Mouse (Mus musculus) olfactory bulb, adult 2 months (tissue): ENCODE measurements around the gene Spp2.

Experiments
- CTCF ChIP-seq: fragments of 200-500 bp; IDR thresholded peaks from 2 replicates; pipeline ENCODE4 v1.5.1; 2012; ENCODE audit warnings: low read depth, mild to moderate bottlenecking, low read length, moderate library complexity; ENCODE audit not compliant: insufficient read depth
- POLR2A ChIP-seq: fragments of 200-500 bp; IDR thresholded peaks from 2 replicates; pipeline ENCODE4 v1.6.1; 2012; ENCODE audit warnings: mild to moderate bottlenecking, low read depth, low read length, moderate library complexity; ENCODE audit not compliant: insufficient read depth

DNA sequence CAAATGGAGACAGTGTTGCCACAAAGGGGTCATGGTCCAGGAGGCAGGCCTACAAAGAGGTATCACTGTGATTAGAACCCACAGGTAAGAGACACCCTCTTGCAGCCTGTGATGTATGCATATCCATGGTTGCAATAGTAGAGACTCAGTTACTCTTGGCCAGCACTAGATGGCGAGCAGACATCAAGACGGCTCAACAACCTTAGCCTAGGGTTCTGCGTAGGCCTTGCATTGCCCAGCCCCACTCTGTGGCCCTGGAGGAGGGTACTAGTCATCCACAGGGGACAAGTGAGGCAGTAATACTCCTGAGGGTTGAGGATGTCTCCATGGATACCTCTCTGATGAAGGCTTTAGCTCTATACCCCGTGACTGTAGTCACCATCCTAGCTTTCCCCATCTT lies 59.0 kb downstream of the Spp2 start:
- TF ChIP-seq POLR2A: no peak
- TF ChIP-seq CTCF: no peak
